Mouse (Mus musculus) MEL (cell line): ENCODE results near the gene Rassf2. TPM values are rescaled to one million over a fixed set of nuclear protein-coding genes. Genes with fewer than 3 reads are reported as not detected.

ENCODE experiments used
- DNase-seq: peaks from one replicate; pipeline ENCODE4 v3.0.0; 2011; ENCODE audit warnings: low read depth, low spot score
- H3K27ac ChIP-seq: 2 replicates; pipeline ENCODE4 v1.5.1; 2012; ENCODE audit warnings: low read depth, mild to moderate bottlenecking, control low read depth, low read length, moderate library complexity; ENCODE audit not compliant: control insufficient read depth
- H3K27me3 ChIP-seq, 2 experiments: fragments of 150-350 bp in 1 of 2; sonication (generic) in 1 of 2; 2 replicates each; pipeline ENCODE4 v1.6.1; 2012; ENCODE audit warnings: low read length in 2 of 2, mild to moderate bottlenecking in 2 of 2, improper control_type of control experiment in 1 of 2, moderate library complexity in 1 of 2; ENCODE audit not compliant: insufficient read depth in 2 of 2, control insufficient read depth in 1 of 2
- H3K36me3 ChIP-seq, 2 experiments: 2 replicates each; pipeline ENCODE4 v1.6.1; 2012 to 2014; ENCODE audit warnings: low read length in 2 of 2, improper control_type of control experiment in 1 of 2, inconsistent platforms in 1 of 2, mild to moderate bottlenecking in 1 of 2; ENCODE audit not compliant: insufficient read depth in 2 of 2, control insufficient read depth in 1 of 2
- H3K4me1 ChIP-seq, 2 experiments: fragments of 150-350 bp in 1 of 2; sonication (generic) in 1 of 2; 2 replicates each; pipeline ENCODE4 v1.6.1; 2012; ENCODE audit warnings: low read length in 2 of 2, improper control_type of control experiment in 1 of 2, mild to moderate bottlenecking in 1 of 2; ENCODE audit not compliant: insufficient read depth in 2 of 2, control insufficient read depth in 1 of 2
- H3K4me3 ChIP-seq, 2 experiments: fragments of 150-350 bp in 1 of 2; sonication (generic) in 1 of 2; 2 replicates each; pipeline ENCODE4 v1.5.1; 2012; ENCODE audit warnings: low read depth in 2 of 2, low read length in 2 of 2, mild to moderate bottlenecking in 2 of 2, moderate library complexity in 2 of 2, control low read depth in 1 of 2, improper control_type of control experiment in 1 of 2; ENCODE audit not compliant: control insufficient read depth in 1 of 2, insufficient read depth in 1 of 2
- H3K79me2 ChIP-seq: 2 replicates; pipeline ENCODE4 v1.6.1; 2012; ENCODE audit warnings: mild to moderate bottlenecking, low read length, moderate library complexity; ENCODE audit not compliant: control insufficient read depth, poor library complexity, insufficient read depth
- H3K9ac ChIP-seq: 2 replicates; pipeline ENCODE4 v1.6.1; 2012; ENCODE audit warnings: low read depth, mild to moderate bottlenecking, control low read depth, low read length, moderate library complexity; ENCODE audit not compliant: control insufficient read depth, poor library complexity, severe bottlenecking
- H3K9me3 ChIP-seq: fragments of 150-350 bp; sonication (generic); replicated peaks from 2 replicates; pipeline ENCODE4 v1.6.1; 2012; ENCODE audit warnings: mild to moderate bottlenecking, low read length, improper control_type of control experiment, moderate library complexity; ENCODE audit not compliant: insufficient read depth
- CHD2 ChIP-seq: IDR thresholded peaks from 2 replicates; pipeline ENCODE4 v1.6.1; 2011; ENCODE audit warnings: low read length, improper control_type of control experiment
- E2F4 ChIP-seq: IDR thresholded peaks from 2 replicates; pipeline ENCODE4 v1.6.1; 2011; ENCODE audit warnings: low read depth, low read length, improper control_type of control experiment, borderline replicate concordance
- GABPA ChIP-seq: IDR thresholded peaks from 2 replicates; pipeline ENCODE4 v1.6.1; 2012; ENCODE audit warnings: low read depth, mild to moderate bottlenecking, inconsistent platforms, low read length, improper control_type of control experiment, moderate library complexity
- HCFC1 ChIP-seq: IDR thresholded peaks from 2 replicates; pipeline ENCODE4 v1.6.1; 2012; ENCODE audit warnings: low read depth, mild to moderate bottlenecking, inconsistent platforms, low read length, improper control_type of control experiment, moderate library complexity
- JUND ChIP-seq: IDR thresholded peaks from 2 replicates; pipeline ENCODE4 v1.6.1; 2011; ENCODE audit warnings: low read depth, mild to moderate bottlenecking, improper control_type of control experiment, low read length
- KAT2A ChIP-seq: conservative IDR thresholded peaks from 2 replicates; pipeline ENCODE4 v1.6.1; 2012; ENCODE audit warnings: low read depth, low read length, improper control_type of control experiment, inconsistent platforms
- MAX ChIP-seq: IDR thresholded peaks from 2 replicates; pipeline ENCODE4 v1.6.1; 2011; ENCODE audit warnings: low read length, improper control_type of control experiment
- MEF2A ChIP-seq: IDR thresholded peaks from 2 replicates; pipeline ENCODE4 v1.6.1; 2014; ENCODE audit warnings: low read depth, mild to moderate bottlenecking, inconsistent platforms, low read length, improper control_type of control experiment; ENCODE audit not compliant: poor library complexity, insufficient replicate concordance, severe bottlenecking; ENCODE audit errors: extremely low read depth
- MXI1 ChIP-seq: IDR thresholded peaks from 2 replicates; pipeline ENCODE4 v1.6.1; 2011; ENCODE audit warnings: mild to moderate bottlenecking, low read depth, low read length, improper control_type of control experiment
- MYC ChIP-seq: IDR thresholded peaks from 2 replicates; pipeline ENCODE4 v1.6.1; 2011; ENCODE audit warnings: low read depth, mild to moderate bottlenecking, low read length, improper control_type of control experiment, moderate library complexity
- TBP ChIP-seq: IDR thresholded peaks from 2 replicates; pipeline ENCODE4 v1.8.0; 2011; ENCODE audit warnings: low read depth, low read length, improper control_type of control experiment
- USF2 ChIP-seq, 2 experiments: IDR thresholded peaks; 2 replicates each; pipeline ENCODE4 v1.6.1; 2011 to 2012; ENCODE audit warnings: improper control_type of control experiment in 2 of 2, low read length in 2 of 2, borderline replicate concordance in 1 of 2, inconsistent platforms in 1 of 2, low read depth in 1 of 2, mild to moderate bottlenecking in 1 of 2; ENCODE audit not compliant: insufficient read depth in 1 of 2
- ZKSCAN1 ChIP-seq: IDR thresholded peaks from 2 replicates; pipeline ENCODE4 v1.6.1; 2012; ENCODE audit warnings: low read depth, mild to moderate bottlenecking, inconsistent platforms, low read length, improper control_type of control experiment, moderate library complexity
- ZMIZ1 ChIP-seq: IDR thresholded peaks from 2 replicates; pipeline ENCODE4 v1.6.1; 2012; ENCODE audit warnings: low read depth, mild to moderate bottlenecking, inconsistent platforms, low read length, improper control_type of control experiment, moderate library complexity
- polyA plus RNA-seq, 2 experiments: library from polyadenylated mRNA; stranded (reverse) in 1 of 2; unstranded in 1 of 2; fragments of >175 nt in 1 of 2; fragments of >200 nt in 1 of 2; gene quantifications; 2 replicates each; pipeline versions ENCODE4 v1.2.1 to v1.2.4; 2012; ENCODE audit warnings: low replicate concordance in 2 of 2, low read depth in 1 of 2; ENCODE audit not compliant: insufficient read length in 2 of 2, insufficient read depth in 1 of 2, missing spikeins in 1 of 2
- total RNA-seq: library from RNA; depleted of rRNA; stranded (reverse); fragments of 300-350 nt; gene quantifications from 2 replicates; pipeline ENCODE4 v1.2.3, GENCODE M21; 2012

The Rassf2 gene
- total and polyA plus RNA-seq, 3 experiments: 0.69 to 4.1 TPM; not detected in 1

GRCm38 (mm10) chr2:132028107-132028506 lies 2.0 kb downstream of the Rassf2 start:
- H3K9ac ChIP-seq: no peak overlapping the region
- DNase-seq: peak; percentile 12
- peaks cover 0 to 20% of the 10 kb centered on the region in 2 experiments; a peak in 2 of 4 replicates for H3K4me1 ChIP-seq
- TF ChIP-seq ZKSCAN1 (no peak), TBP (no peak), MAX (no peak), MYC (no peak)
- TF ChIP-seq, all 39 proteins: peak for 0
- Histone ChIP-seq H3K36me3 (peaks cover 0 to 3% of the 10 kb centered on the region in 2 experiments; a peak in 2 of 4 replicates), H3K27me3 (no peaks in the 10 kb centered on the region), H3K27ac (no peak overlapping the region), H3K9me3 (no peaks in the 10 kb centered on the region), H3K4me3 (no peak overlapping the region), H3K79me2 (no peaks in the 10 kb centered on the region)

- Histone ChIP-seq H3K27me3 (no peaks in the 10 kb centered on the region), H3K79me2 (no peaks in the 10 kb centered on the region), H3K9ac (no peak overlapping the region), H3K4me1 (peaks cover 0 to 20% of the 10 kb centered on the region in 2 experiments; a peak in 2 of 4 replicates), H3K27ac (no peak overlapping the region), H3K36me3 (peaks cover 0 to 3% of the 10 kb centered on the region in 2 experiments; a peak in 2 of 4 replicates), H3K9me3 (no peaks in the 10 kb centered on the region), H3K4me3 (no peak overlapping the region)
- TF ChIP-seq JUND (no peak), TBP (no peak), USF2 (IDR thresholded peaks at IDR 0.05; ENCODE audit: borderline replicate concordance in 1 of 2, insufficient read depth in 1 of 2, low read depth in 1 of 2, low read length in 2 of 2) (no peak), E2F4 (no peak), KAT2A (no peak), ZMIZ1 (no peak), MYC (no peak), CHD2 (no peak), HCFC1 (no peak), MXI1 (no peak), MEF2A (no peak)
- peak; percentile 53 for DNase-seq
Measured at GRCm38 (mm10) chr2:132027366-132027765, 2.7 kb downstream of the Rassf2 start.

- Histone ChIP-seq H3K4me3 (no peak overlapping the region), H3K4me1 (peaks cover 0 to 24% of the 10 kb centered on the region in 2 experiments; a peak in 3 of 4 replicates), H3K79me2 (no peaks in the 10 kb centered on the region), H3K27ac (no peak overlapping the region), H3K9me3 (no peaks in the 10 kb centered on the region)
- no peak for TF ChIP-seq GABPA
- TF ChIP-seq, all 39 proteins: peak for 0
- Histone ChIP-seq H3K36me3 (peaks cover 0 to 3% of the 10 kb centered on the region in 2 experiments; a peak in 2 of 4 replicates), H3K9ac (no peak overlapping the region), H3K27me3 (no peaks in the 10 kb centered on the region)
- DNase-seq: no peak
Measured at GRCm38 (mm10) chr2:132024028-132024427, 6.0 kb downstream of the Rassf2 start.
